Comparison of ENCODE assay signal across 9 mouse cellular contexts in genomic region chr10:107442781-107443180, GRCm38 (mm10). TPM values are rescaled to one million over a fixed set of nuclear protein-coding genes. Genes with fewer than 3 reads are reported as not detected.
DNase-seq lines count a peak whose midpoint lies in the region; ATAC-seq lines count a peak whose summit lies in the region.
"Had no signal": no experiment of that assay in that cellular context is flagged by ENCODE, and none has a peak within 500 bp of the region (broad histone marks: within the 10 kb centered on the region; RNA-seq: fewer than 3 reads in every experiment).

No protein-coding gene starts in this region.

- H3K9ac ChIP-seq in heart, embryonic 12.5 days = no peak overlapping the region
- H3K9ac ChIP-seq: heart, embryonic 15.5 days had no signal

- no peak overlapping the region for H3K4me2 ChIP-seq in heart, embryonic 12.5 days
- H3K4me2 ChIP-seq: heart, embryonic 15.5 days had no signal

- H3K36me3 ChIP-seq in heart, embryonic 12.5 days = no peaks in the 10 kb centered on the region
- H3K36me3 ChIP-seq: heart, embryonic 15.5 days had no signal

- no peak for ATAC-seq in heart, embryonic 12.5 days (ENCODE audit: insufficient number of reproducible peaks, low FRiP score)
- no peak for ATAC-seq in megakaryocyte-erythroid progenitor cell, adult 5-6 weeks (replicated peaks; ENCODE audit: low FRiP score, low TSS enrichment, poor library complexity, severe bottlenecking)

- WGBS in heart, embryonic 12.5 days = 7% methylated on average over 4 of the region's 4 CpGs

- peak; percentile 3 to 55 for DNase-seq in heart, adult 18-20 months
- DNase-seq in ovary, postnatal 14 days (ENCODE audit: low spot score) = peak; percentile 19
- DNase-seq in ovary, postnatal 36 days (ENCODE audit: low spot score) = no peak
- peak; percentile 14 for DNase-seq in c-Kit-positive CD71-positive TER-119-positive erythroid progenitor cells, embryonic 14.5 days (ENCODE audit: low spot score)
- DNase-seq in layer of hippocampus, adult 18-20 months (ENCODE audit: low spot score in 2 of 2) = peak; percentile 7 to 72
- DNase-seq in right cerebral cortex, postnatal 14 days = peak; percentile 20

- no peaks in the 10 kb centered on the region for H3K4me1 ChIP-seq in heart, embryonic 12.5 days (replicated peaks)
- H3K4me1 ChIP-seq: heart, embryonic 15.5 days had no signal

- no peak overlapping the region for H3K4me3 ChIP-seq in heart, embryonic 12.5 days
- H3K4me3 ChIP-seq: heart, embryonic 15.5 days had no signal

- H3K27ac ChIP-seq in heart, embryonic 12.5 days (ENCODE audit: poor library complexity, severe bottlenecking) = no peak overlapping the region
- H3K27ac ChIP-seq: heart, embryonic 15.5 days had no signal

- H3K9me3 ChIP-seq in heart, embryonic 12.5 days (replicated peaks) = no peaks in the 10 kb centered on the region
- H3K9me3 ChIP-seq: heart, embryonic 15.5 days had no signal

- H3K27me3 ChIP-seq in heart, embryonic 12.5 days (replicated peaks) = no peaks in the 10 kb centered on the region
- H3K27me3 ChIP-seq: heart, embryonic 15.5 days had no signal

RNA-seq across cellular contexts. Expression of gene Myf5, which starts 43.2 kb away (rescaled TPM):
- not detected for total RNA-seq in heart, adult 18-20 months (2021)
- polyA plus RNA-seq in heart, embryonic 12.5 days (2016; fragmentation: Nextera tagmentation; extraction: Ambion mirVana) = not detected in 2 replicates
- not detected for total RNA-seq in layer of hippocampus, adult 18-20 months (2021)
- total RNA-seq in megakaryocyte-erythroid progenitor cell, adult 5-6 weeks (2014; fragmentation: Nextera tagmentation) = not detected in 2 replicates
- not detected in 2 replicates for total RNA-seq in megakaryocyte-erythroid progenitor cell, adult 5-6 weeks (2017)
- polyA plus RNA-seq: heart, embryonic 15.5 days had no signal

RNA-seq across cellular contexts. Expression of gene Myf6, which starts 51.8 kb away (rescaled TPM):
- total RNA-seq in heart, adult 18-20 months (2021) = not detected
- 0.13 TPM in 1 of 2 replicates, not detected in the other for polyA plus RNA-seq in heart, embryonic 12.5 days (2016; fragmentation: Nextera tagmentation; extraction: Ambion mirVana)
- not detected for total RNA-seq in layer of hippocampus, adult 18-20 months (2021)
- not detected in 2 replicates for total RNA-seq in megakaryocyte-erythroid progenitor cell, adult 5-6 weeks (2014; fragmentation: Nextera tagmentation)
- total RNA-seq in megakaryocyte-erythroid progenitor cell, adult 5-6 weeks (2017) = not detected in 2 replicates
